Mouse (Mus musculus) lung, postnatal 0 days (tissue): ENCODE results near the gene Glyatl3.

Source experiments
- CTCF ChIP-seq: IDR thresholded peaks from 2 replicates; pipeline ENCODE4 v1.5.1; 2016; ENCODE audit warnings: antibody characterized with exemption, mild to moderate bottlenecking
- EP300 ChIP-seq: IDR thresholded peaks from 2 replicates; pipeline ENCODE4 v1.6.1; 2016; ENCODE audit warnings: antibody characterized with exemption, mild to moderate bottlenecking, control low read depth

DNA sequence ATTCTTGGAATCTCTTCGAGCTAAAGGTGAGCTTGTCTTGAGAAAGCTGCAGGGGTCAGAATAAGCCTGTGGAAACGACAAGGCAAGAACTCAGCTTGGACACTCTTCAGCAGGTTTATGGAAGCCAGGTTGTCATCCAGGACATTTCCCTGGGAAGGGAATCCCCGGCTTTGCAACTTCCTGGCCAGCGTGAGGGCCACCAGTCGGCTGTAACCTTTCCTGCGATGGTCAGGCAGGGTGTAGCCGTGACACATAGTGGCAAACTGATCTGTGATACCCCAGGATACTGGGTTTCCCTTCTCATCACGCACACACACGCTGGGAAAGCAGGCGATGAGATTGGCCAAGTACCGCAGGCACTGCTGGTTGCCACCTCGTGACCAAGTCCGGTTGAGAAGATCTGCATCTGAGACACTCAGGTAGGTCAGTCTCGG is 9.4 kb downstream of the Glyatl3 start:
- TF ChIP-seq CTCF (no peak), EP300 (no peak)
